Mouse (Mus musculus) adrenal gland, adult 2 months (tissue): ENCODE data around the gene Timmdc1. TPM values are rescaled to one million over a fixed set of nuclear protein-coding genes. Genes with fewer than 3 reads are reported as not detected.

Experiments
- DNase-seq: peaks from one replicate; pipeline ENCODE4 v3.0.0; 2021
- long read RNA-seq: library from polyadenylated mRNA; stranded (forward); transcript quantifications from one replicate; pipeline ENCODE4 v2.0.0, GENCODE M21; 2021
- polyA plus RNA-seq: library from polyadenylated mRNA; depleted of rRNA; stranded (reverse); fragments of >200 nt; gene quantifications from 2 replicates; pipeline ENCODE4 v1.2.3, GENCODE M21; 2012; rRNA removed
- total RNA-seq, 2 experiments: library from RNA; stranded (reverse); gene quantifications; 2 replicates each; pipeline ENCODE4 v1.2.3; 2021

Timmdc1 gene
- total RNA-seq (10 to 100 TPM; 39.2 to 53.9 TPM), polyA plus RNA-seq (95.2 and 97.4 TPM in 2 replicates)
- long read RNA-seq, transcript Timmdc1-201 (7 exons, 1,573 nt), result major isoform, 18 of 21 reads
- long read RNA-seq, partial matches to known transcripts, result 1 of 21 reads
- long read RNA-seq, other reads (novel, unspliced or antisense), result 2 of 21 reads

DNA sequence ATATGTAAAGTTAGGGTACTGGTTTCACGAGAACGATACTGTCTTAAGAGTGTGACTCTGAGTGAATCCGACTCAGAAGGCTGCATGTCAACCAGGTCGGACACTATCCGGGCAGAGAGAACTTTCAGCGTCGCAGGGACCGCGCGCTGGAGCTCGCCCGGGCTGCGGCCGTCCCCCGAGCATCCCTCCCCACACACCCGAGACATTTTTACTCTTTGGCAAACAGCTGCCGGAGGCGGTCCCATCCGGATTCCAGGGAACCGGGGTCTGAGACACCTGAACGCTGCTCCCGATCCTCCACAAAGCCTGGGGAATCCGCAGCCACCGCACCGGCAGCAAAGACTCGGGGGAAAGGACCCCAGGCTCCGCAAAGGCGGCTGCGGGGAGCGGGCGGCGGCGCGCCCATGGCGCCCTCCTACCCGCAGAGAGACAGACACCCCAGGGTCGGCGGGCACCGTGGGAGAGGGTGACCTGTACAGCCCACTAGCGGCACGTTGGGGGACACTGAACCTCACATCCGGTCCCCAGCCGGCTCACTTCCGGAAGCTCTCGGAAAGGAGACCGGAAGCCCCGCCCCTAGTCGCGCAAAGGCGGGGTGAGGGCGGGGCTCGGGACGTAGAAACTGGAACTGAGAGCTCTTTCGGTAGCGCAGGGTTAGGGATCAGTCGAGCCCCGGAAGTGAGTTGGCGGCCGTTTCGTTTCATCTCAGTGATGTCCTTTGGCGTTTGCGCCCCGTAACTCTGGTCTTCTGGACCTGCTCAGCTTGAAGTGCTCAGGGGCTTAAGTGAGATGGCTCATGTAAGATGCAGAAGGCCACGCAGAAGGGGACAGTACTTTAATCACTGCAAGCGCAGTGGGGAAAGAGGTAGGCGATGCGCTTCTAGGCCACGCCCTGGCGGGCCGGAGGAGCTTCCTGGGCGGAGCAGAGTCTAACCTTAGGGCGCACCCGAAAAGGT lies at the start of gene Timmdc1:
Gene Timmdc1, minus strand, starts transcription at position 535 of the 956 bp plus-strand sequence.
- peak; percentile 97 for DNase-seq

DNA sequence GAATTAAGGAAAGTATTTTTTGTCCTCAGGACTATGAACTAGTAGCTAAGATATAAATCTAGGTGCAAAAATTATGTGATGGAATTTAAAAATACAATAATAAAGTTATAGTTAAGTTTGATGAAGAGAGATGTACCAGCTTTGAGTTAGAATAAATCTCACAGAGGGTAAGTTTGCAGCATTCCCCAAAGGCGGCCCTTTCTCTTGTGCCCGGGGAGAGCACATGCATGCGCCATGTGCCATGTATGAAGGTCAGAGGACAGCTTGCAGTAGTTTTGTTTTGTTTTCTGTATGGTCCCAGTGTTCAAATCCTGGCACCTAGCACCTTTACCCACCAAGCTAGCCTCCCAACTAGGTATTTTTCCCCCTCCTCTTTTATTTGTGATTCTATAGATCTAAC lies 49.0 kb upstream of the Timmdc1 start:
- DNase-seq, result no peak

DNA sequence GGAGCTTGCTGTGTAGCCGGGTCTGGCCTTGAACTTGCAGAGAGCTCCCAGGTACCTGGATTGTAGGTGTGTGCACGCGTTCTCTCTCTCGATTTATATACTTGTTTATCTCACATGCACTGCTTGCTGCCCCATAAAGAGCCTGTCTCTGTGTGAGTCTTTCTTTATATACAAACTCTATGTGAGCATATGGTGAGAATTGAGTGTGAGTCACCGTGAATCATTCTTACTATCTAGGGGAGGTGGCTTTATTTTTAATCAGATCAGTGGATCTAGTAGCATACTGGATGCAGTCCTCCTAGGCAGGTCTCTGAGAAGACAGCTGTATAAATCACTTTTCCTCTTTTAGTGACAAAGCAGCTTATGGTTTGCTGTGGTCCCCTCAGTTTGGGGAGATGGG lies 45.7 kb upstream of the Timmdc1 start:
- DNase-seq, result peak; percentile 53

DNA sequence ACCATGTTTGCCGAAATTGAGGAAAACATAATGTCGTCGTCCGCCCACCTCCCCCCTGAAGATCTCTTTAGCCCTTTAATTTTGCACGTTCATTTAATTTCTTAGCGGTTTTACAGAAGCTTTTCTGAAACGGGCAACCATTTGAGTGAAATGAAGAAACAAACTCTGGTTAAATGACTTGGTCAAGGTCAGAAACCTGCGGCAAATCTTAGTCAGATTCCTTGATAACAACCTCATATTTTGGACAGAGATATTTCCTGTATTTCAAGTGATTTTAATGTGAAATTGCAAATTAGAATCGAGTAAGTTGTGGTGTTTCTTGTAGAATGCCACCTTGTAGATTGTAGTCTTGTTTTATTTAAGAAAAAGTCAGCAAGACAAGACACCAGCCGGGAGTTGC lies 41.1 kb upstream of the Timmdc1 start:
- DNase-seq, result no peak

DNA sequence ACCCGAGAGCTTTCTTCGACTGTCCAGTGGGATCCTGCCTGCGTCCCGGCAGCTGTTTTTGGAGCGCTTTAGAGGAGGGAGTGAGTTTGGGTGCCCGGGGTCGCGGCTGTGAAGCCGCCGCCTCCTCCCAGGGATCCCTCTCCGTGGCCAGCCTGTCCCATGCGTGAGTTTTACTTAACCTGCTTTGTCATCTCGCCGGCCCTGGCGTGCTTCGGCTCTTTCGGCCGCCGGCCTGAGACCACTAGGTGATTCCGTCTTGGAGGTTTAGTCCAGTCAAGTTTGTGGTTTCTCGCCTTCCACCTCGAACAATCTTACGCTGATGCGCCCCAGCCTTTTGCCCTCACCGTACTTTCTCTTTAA lies 40.5 kb upstream of the Timmdc1 start:
- DNase-seq, result no peak

DNA sequence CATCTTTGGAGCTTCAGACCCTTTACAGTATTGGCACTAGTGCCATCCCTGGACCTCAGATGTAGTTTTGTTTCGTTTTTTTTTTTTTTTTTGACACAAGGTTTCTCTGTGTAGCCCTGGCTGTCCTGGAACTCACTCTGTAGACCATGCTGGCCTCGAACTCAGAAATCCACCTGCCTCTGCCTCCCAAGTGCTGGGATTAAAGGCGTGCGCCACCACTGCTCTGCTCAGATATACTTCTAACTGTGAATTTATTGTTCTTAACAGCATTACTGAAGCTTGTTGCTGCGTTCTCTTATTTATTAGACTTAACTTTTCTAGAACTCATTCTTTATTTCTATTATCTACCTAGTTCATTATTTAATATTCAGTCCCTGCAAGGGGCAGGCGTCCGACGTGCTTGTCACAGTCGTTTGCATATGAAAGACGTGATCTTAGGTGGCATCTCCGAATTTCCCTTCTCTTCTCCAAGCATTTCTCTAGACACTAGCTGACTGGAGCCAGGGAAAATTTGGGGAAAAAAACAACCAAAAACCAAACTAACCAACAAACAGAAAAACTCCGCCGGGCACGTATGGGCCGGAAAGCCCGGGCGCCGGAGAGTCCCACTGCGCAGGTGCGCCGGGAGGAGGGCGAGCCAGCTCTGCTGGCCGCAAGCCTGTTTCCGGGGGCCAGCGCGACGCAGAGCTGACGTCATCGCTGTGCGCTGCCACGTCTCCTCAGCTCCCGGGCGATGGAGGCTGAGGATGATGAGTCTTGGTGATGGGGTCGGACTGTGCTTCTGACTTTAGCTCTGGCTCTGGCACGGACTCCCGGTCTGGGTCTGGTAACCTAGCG lies 39.9 kb upstream of the Timmdc1 start:
- DNase-seq, result peak; percentile 96

DNA sequence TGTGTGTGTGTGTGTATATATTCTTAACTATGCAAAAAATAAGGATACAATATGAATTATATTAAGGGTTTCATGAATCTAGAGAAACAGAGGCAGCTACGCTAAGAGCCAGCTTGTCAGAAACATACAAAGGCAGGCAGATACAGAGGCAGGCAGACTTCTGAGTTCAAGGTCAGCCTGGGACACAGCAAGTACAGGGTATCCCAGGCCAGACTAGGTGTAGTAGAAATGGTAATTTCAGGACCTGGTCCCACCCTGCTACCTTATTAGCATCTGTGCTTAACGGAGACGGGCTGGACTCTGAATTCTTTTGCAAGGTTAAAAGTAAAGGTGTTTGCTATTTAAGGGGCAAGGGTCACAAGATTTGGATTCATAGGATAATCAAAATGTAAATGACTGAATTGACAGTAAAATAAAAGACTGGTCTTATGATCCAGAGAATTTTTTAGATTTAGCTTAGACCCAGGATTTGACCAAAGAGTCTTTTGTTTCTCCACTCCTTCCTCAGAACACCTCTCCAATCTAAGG lies 35.8 kb upstream of the Timmdc1 start, which contains the start of gene Tmem39a:
Gene Tmem39a, plus strand, starts transcription at position 478 of the 528 bp plus-strand sequence.
- no peak for DNase-seq

DNA sequence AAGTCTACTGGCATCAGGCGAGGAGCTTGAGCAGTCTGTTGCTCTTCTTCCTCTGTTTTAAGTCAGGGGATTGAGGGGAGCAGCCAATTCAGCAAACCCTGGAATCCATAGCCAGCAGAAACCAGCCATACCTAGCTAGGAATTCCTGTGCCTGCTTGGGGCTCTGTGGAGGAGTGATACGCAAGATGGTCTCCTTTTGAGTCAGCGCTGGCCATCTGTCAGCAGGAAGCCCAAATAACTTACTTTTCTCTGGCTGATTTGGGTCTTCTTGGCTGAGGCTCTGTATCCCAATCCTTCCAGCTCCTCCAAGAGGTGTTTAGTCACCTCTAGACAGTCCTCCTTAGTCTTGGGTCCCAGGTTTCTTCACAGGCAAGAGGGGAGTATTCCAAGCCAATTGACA lies 33.5 kb upstream of the Timmdc1 start:
- DNase-seq, result no peak

DNA sequence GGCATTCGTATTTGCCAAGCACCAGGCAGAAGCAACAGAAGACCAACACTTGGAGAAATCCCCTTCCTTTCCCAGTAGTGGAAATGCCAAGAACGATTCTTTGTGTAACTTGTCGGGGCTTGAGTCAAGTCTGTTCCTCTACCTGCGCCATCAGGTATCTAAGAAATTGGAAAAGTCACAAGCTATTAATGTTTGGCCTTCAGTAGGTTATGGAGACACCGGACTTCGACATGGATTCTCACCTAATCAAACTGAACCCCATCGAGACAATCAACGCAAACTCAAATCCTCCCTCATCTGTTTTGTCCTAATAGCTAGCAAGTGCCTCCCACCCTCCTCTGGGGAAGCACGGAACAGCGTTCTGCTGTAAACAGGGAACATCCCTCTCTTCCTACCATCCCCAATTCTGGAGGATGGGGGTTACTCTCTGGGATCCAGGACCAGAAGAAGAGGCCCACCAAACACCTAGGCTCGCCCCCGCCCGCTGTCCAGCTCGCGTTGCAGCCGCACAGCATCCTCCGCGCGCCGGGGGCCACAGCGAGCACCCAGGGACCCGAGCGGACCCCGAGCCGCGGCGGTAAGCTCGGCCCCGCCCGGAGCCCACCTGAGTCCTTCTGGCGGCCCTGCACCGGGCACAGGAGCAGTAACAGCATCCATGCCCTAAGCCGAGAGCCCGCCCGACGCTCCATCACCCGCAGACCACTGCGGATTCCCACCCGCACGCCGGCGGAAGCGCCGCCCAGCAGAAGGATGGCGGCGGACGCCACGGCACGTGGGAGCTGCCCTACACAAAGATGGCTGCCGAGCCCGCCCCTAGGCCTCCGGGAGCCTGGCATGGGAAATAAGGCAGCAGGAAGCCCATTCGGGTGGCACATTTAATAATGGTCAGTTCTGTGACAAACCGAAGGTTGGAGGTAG lies 27.3 kb upstream of the Timmdc1 start, which contains the start of gene Poglut1:
Gene Poglut1, minus strand, starts transcription at position 780 of the 918 bp plus-strand sequence.
- DNase-seq, result peak; percentile 86

DNA sequence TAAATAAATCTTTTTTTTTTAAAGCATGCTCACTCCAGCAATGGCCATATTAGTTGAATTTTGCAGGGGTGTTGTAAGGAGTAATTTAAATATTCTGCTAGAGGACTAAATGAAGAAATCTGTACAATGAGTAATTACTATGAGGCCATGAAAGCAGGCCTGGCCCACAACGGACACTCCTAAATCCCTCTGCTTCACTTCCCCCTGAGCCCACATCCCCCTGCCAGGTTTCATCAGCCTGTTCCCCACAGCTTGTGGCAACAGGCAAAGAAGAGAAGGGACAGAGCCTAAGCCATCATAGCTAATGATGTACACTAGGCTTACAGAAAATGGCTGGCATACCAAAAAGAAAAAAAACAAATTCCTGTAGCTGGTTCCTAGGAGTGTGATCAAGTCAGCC lies 25.5 kb upstream of the Timmdc1 start:
- no peak for DNase-seq

DNA sequence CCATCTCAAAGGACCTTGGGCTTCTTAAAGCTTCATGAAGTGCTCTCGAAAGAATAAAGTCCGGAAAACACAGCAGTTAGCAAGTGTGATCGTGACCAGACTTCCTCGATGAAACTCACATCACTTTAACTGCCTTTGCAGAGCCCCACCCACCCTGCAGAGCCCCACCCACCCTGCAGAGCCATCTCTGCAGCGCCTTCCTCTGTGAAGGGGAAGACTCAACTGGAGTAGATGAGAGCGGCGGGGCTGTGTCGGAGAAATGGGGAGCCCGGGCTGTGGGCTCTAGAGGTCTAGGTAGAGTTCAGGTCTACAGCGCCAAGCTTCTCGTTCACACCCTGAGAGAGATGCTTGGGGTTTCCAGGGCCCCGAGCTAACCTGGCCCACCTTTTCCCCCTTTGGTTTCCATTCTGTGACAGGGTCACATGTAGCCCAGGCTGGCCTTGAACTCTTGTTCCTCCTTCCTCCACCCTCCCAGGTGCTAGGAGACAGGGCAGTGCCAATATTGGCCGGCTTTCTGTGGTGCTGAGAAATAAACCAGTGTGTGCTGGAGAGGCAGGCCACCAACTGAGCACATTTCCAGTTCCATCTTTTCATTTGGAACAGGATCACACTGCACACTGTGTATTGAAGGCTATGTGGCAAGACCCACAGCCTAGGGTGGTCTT lies 16.4 kb upstream of the Timmdc1 start:
- DNase-seq, result no peak

DNA sequence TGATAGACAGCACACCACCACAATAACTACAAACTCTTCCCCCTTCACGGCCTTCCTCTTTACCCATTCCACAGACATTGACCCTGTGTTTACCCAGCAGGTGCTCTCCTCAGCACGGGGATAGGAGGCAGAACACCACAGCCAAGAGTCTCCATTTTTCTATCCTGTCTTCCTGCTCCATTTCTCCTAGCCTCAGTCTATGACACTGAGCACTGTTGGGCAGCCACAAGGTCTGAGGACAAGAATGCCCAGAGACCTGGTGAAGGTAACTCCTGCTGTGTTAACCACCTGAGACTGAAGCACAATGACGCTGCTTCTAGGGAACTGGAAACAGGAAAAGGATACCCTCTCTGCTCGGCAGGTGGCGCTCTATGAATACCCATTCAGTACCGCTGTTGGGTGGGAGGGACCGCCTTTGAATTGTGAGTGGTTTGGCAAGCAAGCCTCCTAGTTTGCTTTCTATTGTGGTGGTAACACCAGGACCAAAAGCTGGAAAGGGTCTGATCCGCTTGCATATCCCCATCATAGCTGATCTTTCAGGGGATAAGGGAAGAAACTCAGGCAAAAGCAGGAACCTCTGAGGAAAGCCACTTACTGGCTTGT lies 14.2 kb upstream of the Timmdc1 start:
- peak; percentile 70 for DNase-seq

DNA sequence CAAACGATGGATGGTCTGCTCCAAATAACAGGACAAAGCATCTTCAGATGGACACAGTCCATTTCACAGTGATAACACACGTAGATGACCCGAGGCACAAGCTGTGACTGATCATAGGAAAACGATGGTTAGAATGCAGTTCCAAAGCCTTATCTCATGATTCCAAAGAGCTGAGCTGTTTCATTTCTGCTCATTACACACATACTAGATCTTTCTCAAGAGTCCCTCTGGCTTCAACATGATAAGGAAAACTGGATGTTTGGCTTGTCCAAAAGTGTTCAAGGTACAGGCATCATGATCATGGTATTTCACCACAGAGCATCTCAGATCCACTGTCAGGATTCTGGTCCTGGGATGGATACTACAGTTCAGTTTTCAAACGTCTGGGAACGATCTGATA lies 3.8 kb upstream of the Timmdc1 start:
- DNase-seq, result no peak

DNA sequence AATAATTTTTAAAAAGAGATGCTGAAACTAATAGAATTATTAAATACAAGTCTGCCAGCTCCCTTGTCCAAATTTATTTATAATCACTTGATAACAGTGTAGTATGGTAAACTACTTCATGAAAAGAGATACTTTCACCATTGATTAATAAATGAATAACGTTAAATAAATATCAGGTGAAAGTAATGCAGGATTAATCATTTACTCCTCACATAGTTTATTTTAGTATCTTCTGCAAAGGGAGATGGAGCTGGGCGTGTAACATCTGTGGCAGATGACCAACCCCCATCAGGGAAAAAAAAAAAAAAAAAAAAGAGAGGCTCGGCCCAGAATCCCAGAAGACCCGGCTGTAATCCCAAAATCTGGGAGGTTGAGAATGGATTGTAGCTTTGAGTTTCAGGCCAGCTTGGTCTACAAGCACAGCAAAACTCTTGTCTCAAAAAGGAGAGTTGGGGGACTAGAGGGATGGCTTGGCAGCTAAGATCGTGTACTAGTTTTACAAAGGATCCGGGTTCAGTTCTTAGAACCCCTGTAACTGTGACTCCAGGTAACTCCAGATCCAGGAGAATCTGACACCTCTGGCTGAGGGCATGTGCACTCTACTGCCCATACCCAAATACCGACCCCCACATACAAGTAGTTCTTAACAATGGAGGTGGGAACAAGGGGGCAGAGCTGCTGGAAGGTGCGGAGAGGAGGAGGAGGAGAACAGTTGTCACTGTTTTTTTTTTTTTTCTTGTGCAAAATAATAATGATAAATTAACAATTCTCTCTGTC lies 1.1 kb downstream of the Timmdc1 start:
- DNase-seq, result no peak

DNA sequence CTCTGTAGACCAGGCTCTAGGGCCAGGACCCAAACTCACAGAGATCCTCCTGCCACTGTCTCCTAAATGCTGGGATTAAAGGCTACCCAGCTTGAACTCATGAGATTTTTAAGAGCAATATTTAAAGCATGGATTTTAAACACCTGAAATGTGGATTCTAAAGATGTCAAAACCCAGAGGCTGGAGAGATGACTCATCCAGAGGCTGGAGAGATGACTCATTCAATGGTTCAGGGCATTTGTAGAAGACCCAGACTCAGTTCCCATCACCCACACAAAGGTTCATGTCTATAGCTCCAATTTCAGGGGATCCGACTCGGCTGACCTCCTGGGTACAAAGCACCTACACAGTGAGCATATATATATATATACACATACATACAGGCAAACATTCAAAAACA lies 3.3 kb downstream of the Timmdc1 start:
- no peak for DNase-seq

DNA sequence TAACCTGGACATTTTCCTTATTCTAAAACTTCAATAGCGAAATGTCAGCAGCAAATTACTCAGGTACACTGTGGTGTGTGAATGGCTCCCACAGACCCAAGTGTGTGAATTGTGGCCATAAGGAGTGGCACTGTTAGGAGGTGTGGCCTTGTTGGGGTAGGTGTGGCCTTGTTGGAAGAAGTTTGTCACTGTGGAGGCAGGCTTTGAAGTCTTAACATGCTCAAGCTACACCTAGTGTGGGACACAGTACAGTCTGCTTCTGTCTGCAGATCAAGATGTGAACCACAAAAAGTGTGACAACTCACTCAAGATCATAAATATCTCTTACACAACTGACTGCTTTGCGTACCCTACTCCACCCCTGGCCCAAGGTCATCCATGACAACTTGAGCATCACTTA lies 11.6 kb downstream of the Timmdc1 start:
- DNase-seq, result no peak

DNA sequence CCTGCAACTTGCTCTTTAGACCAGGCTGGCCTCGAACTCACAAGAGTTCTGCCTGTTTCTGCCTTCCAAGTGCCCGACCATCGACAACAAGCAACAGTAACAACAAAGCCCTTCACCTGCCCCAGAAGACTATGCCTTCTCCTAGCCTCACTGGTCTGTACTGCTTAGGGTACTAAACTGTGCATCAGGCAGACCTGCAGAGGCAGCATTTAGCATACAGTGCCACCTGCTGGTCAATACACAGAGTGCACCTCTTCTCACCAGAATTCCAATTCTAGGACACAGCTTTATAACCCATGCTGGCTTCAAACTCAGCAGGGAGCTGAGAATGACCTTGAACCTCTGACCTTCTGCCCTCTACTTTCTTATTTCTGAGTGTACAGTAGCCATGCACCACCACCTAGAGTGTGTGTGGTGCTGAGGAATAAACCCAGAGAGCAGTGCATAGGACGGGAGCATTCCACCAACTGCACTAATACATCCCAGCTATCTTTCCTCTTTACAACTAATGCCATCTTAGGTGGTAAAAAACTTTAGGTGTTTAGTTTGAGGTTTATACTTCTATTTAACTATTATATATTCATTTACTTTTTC lies 16.3 kb downstream of the Timmdc1 start:
- DNase-seq, result peak; percentile 61

DNA sequence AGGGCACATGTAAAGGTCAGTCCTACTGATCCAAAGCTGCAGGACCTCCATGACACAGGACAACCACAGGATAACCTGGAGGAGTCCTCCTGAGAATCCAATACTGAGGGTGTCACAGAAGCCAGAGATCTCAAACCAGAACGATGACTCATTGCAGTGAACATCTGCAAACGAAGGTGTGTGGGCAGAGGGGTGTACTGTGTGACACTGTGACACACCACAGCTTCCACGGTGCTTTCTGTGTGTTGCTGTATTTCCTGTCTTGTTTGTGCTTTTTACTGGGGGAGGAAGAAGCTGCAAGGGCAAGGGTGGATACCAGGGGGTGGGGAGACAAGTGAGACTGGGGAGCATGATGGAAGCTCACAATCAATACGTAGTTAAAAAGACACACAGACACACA lies 18.9 kb downstream of the Timmdc1 start:
- no peak for DNase-seq

DNA sequence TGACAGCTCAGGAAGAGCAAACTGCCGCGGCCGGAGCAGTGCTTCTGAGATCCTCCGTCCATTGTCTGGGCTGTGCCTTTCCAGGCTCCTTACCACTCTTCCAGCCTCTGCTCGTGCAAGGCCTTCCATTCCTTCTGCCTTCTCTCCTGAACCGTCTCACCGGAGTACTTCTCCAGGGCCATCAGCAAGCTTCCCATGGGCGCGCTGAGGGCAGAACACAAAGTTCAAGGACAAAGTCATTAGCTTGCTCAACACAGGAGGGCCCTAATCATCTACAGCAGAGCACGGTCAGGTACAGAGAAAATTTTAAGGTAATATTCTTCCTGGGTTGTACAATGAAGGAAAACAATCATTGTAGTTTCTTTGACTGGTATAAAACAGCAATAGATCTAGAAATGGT lies 20.0 kb downstream of the Timmdc1 start:
- peak; percentile 19 for DNase-seq
